Mouse (Mus musculus): Measurements from ENCODE around the gene Slc25a4.

DNA sequence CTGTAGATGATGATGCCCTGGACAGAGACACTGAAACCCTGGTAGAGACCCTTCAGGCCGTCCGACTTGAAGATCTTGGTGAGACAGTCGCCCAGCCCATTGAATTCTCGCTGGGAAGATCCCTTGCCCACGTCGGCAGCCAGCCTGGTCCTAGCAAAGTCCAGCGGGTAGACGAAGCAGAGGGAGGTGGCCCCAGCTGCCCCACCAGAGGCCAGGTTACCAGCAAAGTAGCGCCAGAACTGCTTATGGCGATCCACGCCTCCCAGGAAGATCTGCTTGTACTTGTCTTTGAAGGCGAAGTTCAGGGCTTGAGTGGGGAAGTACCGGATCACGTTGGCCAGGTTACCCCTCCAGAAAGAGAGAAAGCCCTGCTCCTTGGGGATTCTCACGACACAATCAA is 2.0 kb downstream of the Slc25a4 start:
- TF ChIP-seq POLR2A (IDR thresholded peaks at IDR 0.05; ENCODE audit: borderline replicate concordance, low read depth, low read length) (no peak), CTCF (IDR thresholded peaks at IDR 0.05; ENCODE audit: low read depth, low read length) (no peak)

Data from bone marrow macrophage, adult 2 months (primary cell).